8 mouse cellular contexts compared by ENCODE assay signal in the genomic region with DNA sequence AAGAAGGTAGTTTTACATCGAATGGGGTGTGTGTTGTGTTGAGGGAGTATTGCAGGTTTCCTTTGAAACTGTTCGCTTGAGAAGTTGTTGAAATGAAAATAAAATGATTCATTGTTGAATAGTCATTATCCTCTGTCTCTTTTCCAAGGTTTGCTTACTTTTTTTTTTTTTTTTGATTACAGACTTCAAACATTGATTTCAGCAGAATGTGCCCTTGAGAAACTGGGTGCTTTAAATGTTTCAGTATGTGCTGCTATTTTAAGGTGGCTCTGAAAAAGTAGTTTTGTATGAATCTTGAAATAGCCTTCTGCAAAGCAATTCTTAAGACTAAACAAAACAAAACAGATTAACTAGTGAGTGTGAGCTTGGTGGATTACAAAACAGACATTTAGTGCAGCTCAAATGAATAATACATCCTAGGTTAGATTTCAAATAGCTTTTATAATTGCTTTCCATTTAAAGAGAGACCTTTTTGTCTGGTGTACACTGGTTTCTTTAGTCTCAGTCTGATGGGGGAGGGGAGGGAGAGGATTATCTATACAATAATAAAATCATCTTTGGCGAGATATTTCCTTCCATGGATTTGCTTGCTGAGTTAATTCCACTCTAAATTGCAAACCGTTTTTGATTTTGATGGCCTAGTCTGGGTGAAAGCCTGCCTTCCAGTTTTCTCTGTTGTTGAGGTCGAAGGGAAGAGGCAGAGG. TPM values are rescaled to one million over a fixed set of nuclear protein-coding genes. Genes with fewer than 3 reads are reported as not detected.
DNase-seq lines count a peak whose midpoint lies in the region; ATAC-seq lines count a peak whose summit lies in the region.

No protein-coding gene starts in this region.

- ATAC-seq in megakaryocyte, adult 5-6 weeks (ENCODE audit: poor library complexity, severe bottlenecking): no peak
- ATAC-seq in forebrain, embryonic 12.5 days (ENCODE audit: low FRiP score): no peak
- ATAC-seq in limb, embryonic 13.5 days (ENCODE audit: low FRiP score, low read depth): no peak
- no peak for ATAC-seq in stomach, embryonic 14.5 days (ENCODE audit: insufficient number of reproducible peaks, insufficient read depth, low FRiP score, low read depth)
- ATAC-seq in erythroid progenitor cell, adult 5-6 weeks (replicated peaks; ENCODE audit: low FRiP score, poor library complexity, severe bottlenecking): no peak

- no peaks in the 10 kb centered on the region for H3K9me3 ChIP-seq in megakaryocyte, embryonic 14.5 days
- H3K9me3 ChIP-seq in forebrain, embryonic 12.5 days: no peaks in the 10 kb centered on the region
- no peaks in the 10 kb centered on the region for H3K9me3 ChIP-seq in limb, embryonic 13.5 days
- no peaks in the 10 kb centered on the region for H3K9me3 ChIP-seq in stomach, embryonic 14.5 days (ENCODE audit: control insufficient read depth, low read depth, low read length)

- H3K36me3 ChIP-seq in megakaryocyte, embryonic 14.5 days (replicated peaks; ENCODE audit: low read length): no peaks in the 10 kb centered on the region
- H3K36me3 ChIP-seq in forebrain, embryonic 12.5 days (replicated peaks): no peaks in the 10 kb centered on the region
- H3K36me3 ChIP-seq in limb, embryonic 13.5 days: no peaks in the 10 kb centered on the region
- H3K36me3 ChIP-seq in stomach, embryonic 14.5 days (ENCODE audit: control insufficient read depth, insufficient read depth, low read length): no peaks in the 10 kb centered on the region

- H3K4me3 ChIP-seq in megakaryocyte, embryonic 14.5 days (replicated peaks): peak overlapping the region; percentile 97
- peak overlapping the region; percentile 97 for H3K4me3 ChIP-seq in forebrain, embryonic 12.5 days (replicated peaks)
- peak overlapping the region; percentile 97 for H3K4me3 ChIP-seq in limb, embryonic 13.5 days
- H3K4me3 ChIP-seq in stomach, embryonic 14.5 days (ENCODE audit: low read depth, low read length): peak overlapping the region; percentile 98

- under 1% methylated on average over 5 of the region's 5 CpGs for WGBS in forebrain, embryonic 12.5 days
- WGBS in limb, embryonic 13.5 days: 8% methylated on average over 5 of the region's 5 CpGs
- 8% methylated on average over 5 of the region's 5 CpGs for WGBS in stomach, embryonic 14.5 days

- peak overlapping the region; percentile 100 for H3K9ac ChIP-seq in forebrain, embryonic 12.5 days
- peak overlapping the region; percentile 100 for H3K9ac ChIP-seq in limb, embryonic 13.5 days
- peak overlapping the region; percentile 96 for H3K9ac ChIP-seq in stomach, embryonic 14.5 days (replicated peaks; ENCODE audit: low read depth, low read length)

- H3K4me1 ChIP-seq in megakaryocyte, embryonic 14.5 days: peaks cover 26% of the 10 kb centered on the region
- peaks cover 39% of the 10 kb centered on the region for H3K4me1 ChIP-seq in forebrain, embryonic 12.5 days
- peaks cover 45% of the 10 kb centered on the region for H3K4me1 ChIP-seq in limb, embryonic 13.5 days
- peaks cover 26% of the 10 kb centered on the region for H3K4me1 ChIP-seq in stomach, embryonic 14.5 days (ENCODE audit: control insufficient read depth, insufficient read depth, low read length)

- DNase-seq in adrenal gland, adult 2 months: no peak
- no peak for DNase-seq in kidney, adult 9 months

- H3K4me2 ChIP-seq in forebrain, embryonic 12.5 days: peak overlapping the region; percentile 75
- H3K4me2 ChIP-seq in limb, embryonic 13.5 days (replicated peaks): peak overlapping the region; percentile 76
- H3K4me2 ChIP-seq in stomach, embryonic 14.5 days (replicated peaks; ENCODE audit: low read depth, low read length): peak overlapping the region; percentile 77

- no peaks in the 10 kb centered on the region for H3K27me3 ChIP-seq in megakaryocyte, embryonic 14.5 days (replicated peaks)
- H3K27me3 ChIP-seq in forebrain, embryonic 12.5 days: no peaks in the 10 kb centered on the region
- H3K27me3 ChIP-seq in limb, embryonic 13.5 days: no peaks in the 10 kb centered on the region
- H3K27me3 ChIP-seq in stomach, embryonic 14.5 days (ENCODE audit: control insufficient read depth, insufficient read depth, low read length): no peaks in the 10 kb centered on the region

- peak overlapping the region; percentile 97 for H3K27ac ChIP-seq in forebrain, embryonic 12.5 days
- peak overlapping the region; percentile 89; the same call in 1 of the 2 replicates for H3K27ac ChIP-seq in limb, embryonic 13.5 days
- H3K27ac ChIP-seq in stomach, embryonic 14.5 days (ENCODE audit: low read length): peak overlapping the region; percentile 95

RNA-seq across cellular contexts. Expression of a gene that starts 1.3 kb away (rescaled TPM):
- polyA plus RNA-seq in megakaryocyte, embryonic 14.5 days (2012; ENCODE audit: insufficient read depth, low replicate concordance): 39.0 and 101 TPM in 2 replicates
- 60.3 and 65.8 TPM in 2 replicates for total RNA-seq in megakaryocyte, adult 5-6 weeks (2015)
- 16.3 and 19.1 TPM in 2 replicates for total RNA-seq in megakaryocyte, adult 5-6 weeks (2017)
- 41.5 and 44.4 TPM in 2 replicates for polyA plus RNA-seq in forebrain, embryonic 12.5 days (2016; fragmentation: Nextera tagmentation; extraction: Ambion mirVana)
- 24.1 and 24.2 TPM in 2 replicates for polyA plus RNA-seq in limb, embryonic 13.5 days (2015; fragmentation: Nextera tagmentation; extraction: Ambion mirVana)
- 41.1 and 45.2 TPM in 2 replicates for polyA plus RNA-seq in stomach, embryonic 14.5 days (2014; fragmentation: Nextera tagmentation; extraction: Ambion mirVana)
- total RNA-seq in adrenal gland, adult 2 months (2021): 100 to 1,000 TPM; 104 to 105 TPM
- polyA plus RNA-seq in adrenal gland, adult 2 months (2012; rRNA removed): 81.0 and 112 TPM in 2 replicates
- 24.9 and 31.0 TPM in 2 replicates for total RNA-seq in erythroid progenitor cell, adult 5-6 weeks (2015; ENCODE audit: low replicate concordance)
- 5.5 and 9.8 TPM in 2 replicates for total RNA-seq in erythroid progenitor cell, adult 5-6 weeks (2017; ENCODE audit: low replicate concordance)

RNA-seq across cellular contexts. Expression of a gene that starts 46.3 kb away (rescaled TPM):
- polyA plus RNA-seq in megakaryocyte, embryonic 14.5 days (2012; ENCODE audit: insufficient read depth, low replicate concordance): 2,192 and 2,220 TPM in 2 replicates
- 382 and 422 TPM in 2 replicates for total RNA-seq in megakaryocyte, adult 5-6 weeks (2015)
- total RNA-seq in megakaryocyte, adult 5-6 weeks (2017): 352 and 362 TPM in 2 replicates
- 1,282 and 1,334 TPM in 2 replicates for polyA plus RNA-seq in forebrain, embryonic 12.5 days (2016; fragmentation: Nextera tagmentation; extraction: Ambion mirVana)
- 1,739 and 1,773 TPM in 2 replicates for polyA plus RNA-seq in limb, embryonic 13.5 days (2015; fragmentation: Nextera tagmentation; extraction: Ambion mirVana)
- 1,497 and 1,560 TPM in 2 replicates for polyA plus RNA-seq in stomach, embryonic 14.5 days (2014; fragmentation: Nextera tagmentation; extraction: Ambion mirVana)
- 100 to 1,000 TPM; 381 to 501 TPM for total RNA-seq in adrenal gland, adult 2 months (2021)
- polyA plus RNA-seq in adrenal gland, adult 2 months (2012; rRNA removed): 425 and 428 TPM in 2 replicates
- 79.6 and 121 TPM in 2 replicates for total RNA-seq in erythroid progenitor cell, adult 5-6 weeks (2015; ENCODE audit: low replicate concordance)
- total RNA-seq in erythroid progenitor cell, adult 5-6 weeks (2017; ENCODE audit: low replicate concordance): 21.2 and 44.2 TPM in 2 replicates
